Mouse (Mus musculus) R1 (cell line): Measurements from ENCODE around the gene Cherp.

Experiments
- DNase-seq: peaks from one replicate; pipeline ENCODE4 v3.0.0-alpha.2; 2018; ENCODE audit warnings: low read depth, low spot score

Gene Cherp

DNA sequence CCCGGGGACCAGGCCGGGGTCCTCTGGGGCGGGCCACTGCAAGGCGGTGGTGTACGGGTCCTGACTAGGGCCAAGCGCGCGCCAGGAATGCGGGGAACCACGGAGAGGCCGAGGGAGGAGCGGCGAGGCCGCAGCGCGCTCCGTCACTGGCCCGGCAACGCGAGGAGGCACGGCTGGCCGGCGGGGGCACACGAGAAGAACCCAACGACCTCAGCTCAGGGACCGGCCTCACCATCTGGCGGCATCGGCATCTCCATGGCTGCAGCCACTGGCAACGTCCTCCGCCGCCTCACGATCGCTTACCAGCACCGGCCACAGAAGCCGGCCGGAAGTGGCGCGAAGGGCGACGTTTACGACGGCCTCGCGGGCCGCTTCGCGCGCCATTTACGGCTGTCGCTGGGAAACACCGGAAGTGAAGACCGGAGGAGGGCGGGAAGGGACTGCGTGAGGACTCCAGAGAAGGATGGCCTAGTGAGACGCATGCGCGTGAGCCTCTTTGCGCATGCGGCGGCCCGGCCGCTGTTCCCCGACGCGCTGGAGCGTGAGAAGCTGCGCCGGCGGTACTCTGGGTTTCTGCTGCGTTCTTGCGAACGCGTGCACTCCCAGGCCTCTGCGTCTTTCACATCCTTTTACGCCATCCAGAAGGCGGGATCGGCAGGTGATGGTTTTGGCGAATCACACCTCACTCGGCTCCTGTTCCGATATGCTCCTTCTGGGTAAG lies at the start of gene Cherp:
Gene Cherp, minus strand, starts transcription at position 401 of the 721 bp plus-strand sequence.
- DNase-seq: peak; percentile 99

DNA sequence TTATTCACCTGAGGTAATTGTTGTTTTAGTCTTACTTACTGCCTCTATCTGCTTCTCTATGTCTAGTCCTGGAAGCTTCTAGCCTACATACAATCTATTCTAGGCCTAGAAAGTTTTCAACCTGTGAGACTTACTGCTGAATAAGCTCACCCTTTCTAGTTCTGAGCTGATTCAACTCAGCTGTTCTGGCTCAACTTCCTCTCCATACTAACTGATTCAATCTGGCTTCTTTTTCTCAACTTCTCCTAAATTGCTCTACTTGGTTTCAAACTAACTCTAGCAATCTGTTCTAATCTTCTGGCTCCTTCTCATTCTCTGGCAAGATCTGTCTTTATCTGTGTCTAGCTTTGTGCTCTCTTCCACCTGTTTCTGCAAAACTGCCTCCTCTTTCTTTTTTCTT lies 46.9 kb upstream of the Cherp start:
- DNase-seq: peak; percentile 72

DNA sequence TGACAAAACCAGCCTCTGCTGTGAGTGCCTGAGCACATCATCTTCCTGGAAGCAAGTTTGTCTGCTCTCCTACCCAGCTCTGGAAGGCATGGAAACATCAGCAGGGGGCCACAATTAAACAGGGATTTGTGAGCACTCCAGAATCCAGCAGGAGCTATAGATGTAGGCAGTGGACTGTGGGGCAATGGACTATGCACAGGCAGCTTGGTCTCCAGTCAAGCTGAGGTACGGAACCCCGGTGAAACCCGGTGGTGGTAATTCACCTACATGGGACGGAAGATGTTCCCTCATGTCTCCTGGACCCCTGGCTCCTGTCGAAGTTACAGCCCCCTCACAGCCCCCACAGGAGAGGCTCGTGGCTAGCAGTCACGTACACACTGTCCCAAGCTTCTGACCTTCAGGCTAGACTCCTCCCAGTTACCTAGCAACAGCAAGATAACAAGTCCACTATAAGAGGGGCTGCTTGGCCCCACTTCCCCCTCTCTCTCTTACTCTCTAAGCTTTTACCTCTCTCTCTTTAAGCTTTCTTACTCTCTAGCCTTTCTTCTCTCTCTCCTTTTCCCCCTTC lies 42.5 kb upstream of the Cherp start:
- DNase-seq: no peak

DNA sequence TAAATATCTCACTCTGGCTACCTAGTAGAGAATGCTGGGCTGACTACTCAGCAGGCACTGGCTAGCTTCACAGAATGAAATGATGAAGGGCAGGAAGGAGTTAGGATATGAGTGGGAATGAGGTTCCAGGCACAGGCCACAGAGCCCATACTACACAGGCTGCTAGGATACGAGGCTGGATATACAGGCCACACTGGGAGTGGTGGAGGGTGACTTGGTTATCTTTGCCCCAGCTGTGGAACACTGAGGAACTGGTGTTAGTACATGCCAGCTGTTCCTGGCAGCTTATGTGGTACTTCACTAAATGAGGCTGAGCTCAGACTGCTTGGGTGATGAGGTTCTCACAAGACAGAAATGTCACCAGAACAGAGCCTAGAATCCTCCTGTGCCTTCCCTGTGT lies 38.1 kb upstream of the Cherp start:
- DNase-seq: no peak

DNA sequence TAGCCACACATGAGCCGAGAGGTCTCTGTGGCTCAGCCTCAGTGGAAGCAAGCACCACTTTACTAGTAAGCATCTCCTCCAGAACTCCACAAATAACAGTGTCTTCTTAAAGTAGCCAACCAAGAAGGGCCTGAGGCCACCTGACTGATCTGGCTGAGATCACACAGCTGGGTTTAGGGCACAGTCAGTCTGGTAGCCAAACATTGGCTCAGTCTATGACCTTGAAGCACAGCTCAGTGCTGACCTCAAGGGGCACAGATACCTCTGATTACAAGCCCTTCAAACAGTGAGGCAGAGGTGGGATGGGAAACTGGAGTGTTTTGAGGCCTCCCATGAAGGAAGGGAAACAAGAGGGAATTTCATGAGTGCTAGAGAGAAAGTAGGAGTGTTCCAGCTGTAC lies 37.6 kb upstream of the Cherp start:
- no peak for DNase-seq

DNA sequence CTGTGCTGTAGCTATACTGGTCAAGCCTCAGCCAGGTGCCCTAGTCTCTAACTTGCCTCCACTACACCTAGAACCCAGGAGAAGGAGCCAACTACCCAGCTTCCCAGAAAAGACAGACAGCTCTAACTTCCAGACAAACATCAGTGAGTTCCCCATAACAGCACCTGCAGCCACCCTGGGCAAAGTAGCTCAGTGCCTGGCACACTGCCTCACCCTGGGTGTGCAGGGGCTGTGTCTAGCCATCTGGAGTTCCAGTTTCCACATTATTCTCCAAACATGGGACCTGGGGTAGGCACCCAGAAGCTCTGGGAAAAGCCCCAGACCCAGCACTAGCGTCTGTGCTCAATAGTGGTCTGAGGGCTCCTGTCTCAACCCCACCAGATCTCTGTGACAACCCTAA lies 32.5 kb upstream of the Cherp start:
- DNase-seq: no peak

DNA sequence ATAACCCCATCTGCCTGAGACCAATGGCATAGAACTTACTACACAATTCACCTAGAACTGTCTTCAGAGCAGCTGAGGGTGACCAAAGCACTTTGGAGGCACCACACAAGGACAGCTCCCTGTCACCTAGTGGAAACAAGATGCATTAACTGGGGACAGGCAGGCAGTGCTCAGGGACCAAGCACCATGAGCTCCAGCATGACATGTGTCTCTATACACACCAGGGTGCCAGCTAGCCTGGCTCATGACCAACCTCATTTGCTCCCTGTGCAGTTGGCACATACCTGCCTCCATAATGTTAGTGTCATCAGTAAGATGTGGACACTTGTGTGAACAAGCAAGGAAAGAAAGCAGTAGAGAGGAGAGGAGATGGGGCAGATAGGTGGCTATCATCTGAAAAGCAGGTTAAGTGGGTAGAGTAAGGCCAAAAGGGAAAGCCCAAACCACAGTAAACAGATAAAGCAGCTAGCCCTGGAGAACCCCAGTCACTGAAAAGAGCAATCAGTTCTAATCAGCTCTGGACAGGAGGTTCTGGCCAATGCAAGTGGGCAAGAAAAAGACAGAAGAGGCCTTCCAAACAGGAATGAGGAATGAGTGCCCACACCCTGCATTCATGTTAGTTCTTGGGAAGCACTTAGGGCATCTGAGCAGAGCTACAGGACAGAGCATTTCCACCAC lies 29.8 kb upstream of the Cherp start:
- DNase-seq: no peak

DNA sequence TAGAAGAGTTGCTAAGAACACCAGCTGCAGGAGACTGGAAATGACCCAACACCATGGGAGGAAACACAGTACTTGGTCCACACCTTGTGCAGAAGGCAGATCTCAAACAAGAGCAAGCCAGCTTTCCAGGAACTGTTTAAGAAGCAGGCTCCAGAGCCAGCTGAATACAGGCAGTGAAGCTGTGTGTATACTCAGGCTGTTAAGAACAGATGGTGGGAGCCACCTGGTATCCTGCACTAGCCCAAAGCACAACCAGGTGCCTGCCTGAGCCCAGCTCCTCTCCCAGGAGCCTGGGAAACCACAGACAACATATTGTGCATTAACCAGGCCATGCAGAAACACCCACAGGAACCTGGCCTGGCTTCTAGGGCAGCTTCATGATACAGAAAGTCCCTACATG lies 29.1 kb upstream of the Cherp start:
- no peak for DNase-seq

DNA sequence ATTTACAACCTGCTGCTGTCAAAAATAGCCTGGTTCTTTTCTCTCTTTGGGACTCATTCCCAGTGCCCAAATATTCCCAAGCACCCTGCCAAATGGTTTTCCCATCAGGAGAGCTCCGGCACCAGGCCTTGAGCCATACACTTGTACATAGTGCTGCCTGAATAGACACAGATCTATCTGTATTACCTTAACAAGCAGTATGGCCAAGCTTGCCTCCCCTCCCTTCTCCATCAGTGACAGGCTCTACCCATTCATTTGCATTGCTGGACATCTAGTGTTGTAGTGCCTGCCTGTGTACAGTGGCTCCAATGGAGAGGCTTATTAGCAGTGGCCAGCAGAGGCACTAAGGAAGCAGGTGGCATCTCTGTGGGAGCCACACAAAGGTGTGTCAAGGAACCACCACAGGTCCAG lies 25.5 kb upstream of the Cherp start:
- DNase-seq: peak; percentile 35

DNA sequence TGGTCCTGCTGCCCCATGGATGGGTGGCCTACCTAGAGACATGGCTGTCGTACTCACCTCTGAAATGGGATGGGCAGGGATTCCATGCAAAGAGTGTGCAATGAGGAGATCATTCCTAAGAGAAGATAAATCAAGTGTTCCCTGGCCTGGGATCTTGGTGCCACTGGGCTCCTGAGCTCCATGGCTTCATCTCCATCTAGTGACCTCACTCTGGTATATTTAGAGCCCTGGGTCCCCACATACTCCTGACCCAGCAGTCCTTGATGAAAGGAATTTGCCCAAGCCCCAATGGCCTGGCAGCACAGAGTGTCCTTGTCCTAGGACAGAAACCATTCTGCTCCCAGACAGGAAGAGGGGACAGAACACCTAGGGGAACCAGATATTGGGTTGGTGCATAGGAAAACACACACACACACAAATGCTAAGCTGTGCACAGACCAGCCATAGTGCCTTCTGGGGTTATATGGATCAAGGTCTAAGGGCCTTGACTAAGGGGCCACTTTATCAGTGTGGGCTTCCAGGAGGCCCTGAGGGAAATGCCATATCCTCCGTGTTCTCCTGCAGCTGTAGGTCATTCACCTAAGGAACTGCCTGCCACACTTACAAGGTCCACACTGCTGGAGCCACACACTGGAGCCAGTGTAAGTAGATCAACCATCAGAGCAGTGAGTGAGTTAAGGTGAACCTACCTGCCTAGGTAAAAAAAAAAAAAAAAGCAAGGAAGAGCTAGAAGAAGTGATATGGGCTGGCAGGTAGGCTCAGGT lies 24.7 kb upstream of the Cherp start:
- no peak for DNase-seq

DNA sequence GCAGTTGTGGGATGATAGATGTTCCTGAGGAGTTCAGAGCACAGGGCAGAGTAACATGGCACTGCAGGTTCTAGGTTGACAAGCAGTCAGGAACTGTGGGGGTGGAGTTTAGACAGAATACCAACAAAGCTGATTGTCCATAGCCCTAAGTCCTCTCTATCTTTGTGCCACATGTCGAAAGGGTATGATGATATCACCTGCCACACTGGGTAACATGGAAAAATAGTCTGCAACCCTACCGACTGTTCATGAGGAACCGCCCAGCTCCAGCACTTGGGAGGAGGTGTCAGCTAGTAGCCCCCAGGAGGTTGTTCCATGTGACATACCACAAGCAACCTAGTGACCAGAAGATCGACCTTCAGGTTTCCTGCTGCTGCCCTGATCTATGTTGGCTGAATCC lies 23.5 kb upstream of the Cherp start:
- no peak for DNase-seq

DNA sequence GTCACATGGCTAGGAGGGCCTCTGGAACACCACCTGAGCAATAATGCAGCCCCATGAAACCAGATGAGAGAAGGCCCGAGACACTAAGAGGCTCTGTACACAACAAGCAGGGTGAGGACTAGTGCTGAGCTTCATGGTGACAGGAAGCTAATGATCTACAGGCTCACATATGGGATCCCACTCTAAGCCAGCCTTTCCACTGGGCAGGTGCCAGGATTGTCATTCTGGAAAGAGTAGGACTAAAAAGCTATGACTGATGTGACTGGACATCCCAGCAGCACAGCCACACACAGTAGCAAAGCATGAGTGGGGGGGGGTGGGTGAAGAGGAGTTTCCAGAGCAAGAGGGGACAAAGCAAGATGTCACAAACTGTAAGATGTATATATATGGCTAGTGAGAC lies 22.9 kb upstream of the Cherp start:
- no peak for DNase-seq

DNA sequence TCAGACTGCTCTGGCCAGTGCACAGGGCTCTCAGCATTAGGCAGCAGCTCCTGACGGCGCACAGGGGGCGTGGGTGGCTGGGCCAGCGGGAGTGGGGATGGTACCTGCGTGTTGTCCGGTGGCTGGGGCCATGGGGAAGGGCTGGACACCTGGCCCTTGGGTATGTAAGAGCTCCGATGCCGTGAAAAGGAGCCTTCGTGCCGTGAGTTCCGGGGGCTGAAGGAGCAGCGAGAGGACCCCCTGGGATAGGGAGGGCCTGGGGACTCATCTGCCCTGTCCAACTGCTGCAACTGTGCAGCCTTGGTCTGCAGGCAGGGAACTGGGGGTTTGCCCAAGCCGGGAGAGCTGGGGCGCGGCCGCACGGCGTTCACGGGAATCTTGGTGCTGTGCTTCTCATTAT lies 21.2 kb upstream of the Cherp start:
- no peak for DNase-seq

DNA sequence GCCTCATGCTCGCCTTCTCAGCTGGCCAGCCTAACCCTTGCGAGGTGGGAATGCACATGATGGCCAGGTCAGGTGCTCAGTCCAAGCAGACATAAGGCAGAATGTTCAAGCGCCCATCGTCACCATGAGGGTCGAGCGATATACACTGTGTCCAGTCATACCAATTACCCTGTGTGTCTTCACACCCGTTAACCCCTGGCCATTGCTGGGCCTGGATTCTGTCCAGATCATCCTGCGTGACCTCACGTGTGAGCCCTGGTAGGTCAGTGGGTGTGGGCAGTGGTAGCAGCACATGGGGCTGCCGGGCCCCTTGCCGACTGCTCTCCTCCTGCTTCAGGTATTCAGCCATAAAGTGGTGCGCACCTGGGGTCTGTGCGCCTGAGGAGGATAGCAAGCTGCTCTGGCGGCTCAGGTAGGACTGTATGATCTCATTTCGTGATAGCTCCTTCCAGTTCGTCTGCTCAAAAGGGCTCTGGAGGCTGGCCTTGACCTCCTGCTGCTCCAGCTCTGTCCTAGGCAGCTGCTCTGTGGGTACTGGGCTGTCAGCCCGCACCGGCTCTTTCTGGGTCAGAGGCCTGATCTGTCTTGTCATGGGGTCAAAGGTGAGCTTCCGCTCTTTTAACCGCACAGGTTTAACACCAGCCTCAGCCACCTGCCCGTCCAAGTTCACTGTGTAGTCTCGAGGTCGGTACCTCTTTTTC lies 20.5 kb upstream of the Cherp start:
- peak; percentile 53 for DNase-seq

DNA sequence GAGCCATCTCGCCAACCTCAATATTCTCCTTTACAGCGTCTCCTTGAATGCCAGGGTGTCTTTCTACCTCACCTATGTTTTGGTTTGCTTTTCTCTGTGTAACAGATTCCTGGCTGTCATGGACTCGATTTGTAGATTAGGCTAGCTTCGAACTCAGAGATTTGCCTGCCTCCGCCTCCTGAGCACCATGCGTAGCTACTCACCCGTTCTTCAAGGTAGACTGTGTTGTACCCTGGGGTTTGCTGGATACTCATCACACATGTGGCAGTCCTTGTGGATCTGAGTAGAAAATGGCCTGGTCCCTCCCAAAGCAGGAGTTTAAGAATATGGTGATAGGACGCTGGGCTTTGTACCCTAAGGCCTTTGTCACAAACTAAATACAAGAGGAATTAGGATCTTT lies 18.4 kb upstream of the Cherp start:
- DNase-seq: no peak

DNA sequence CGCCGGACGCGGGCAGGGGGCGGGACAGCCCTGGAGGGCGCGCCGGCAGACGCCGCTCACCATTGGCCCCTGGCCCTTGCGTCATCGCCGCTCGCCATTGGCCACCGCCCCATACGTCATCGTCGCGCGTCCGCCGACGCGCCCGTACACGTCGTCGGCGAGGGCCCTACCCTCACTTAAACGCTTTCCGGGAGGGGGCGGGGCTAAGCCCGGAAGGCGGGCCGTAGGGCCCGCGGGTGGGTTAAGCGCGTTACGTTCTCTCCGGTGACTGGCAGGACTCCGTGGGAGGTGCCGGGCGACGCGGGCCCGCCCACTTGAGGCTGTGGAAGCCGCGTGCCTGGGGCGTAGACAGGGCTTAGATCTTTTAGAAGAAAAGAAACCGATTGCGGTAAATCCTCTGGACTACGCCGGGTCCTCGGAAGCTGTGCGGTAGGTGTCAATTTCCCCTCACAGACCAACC lies 17.6 kb upstream of the Cherp start:
- DNase-seq: peak; percentile 98

DNA sequence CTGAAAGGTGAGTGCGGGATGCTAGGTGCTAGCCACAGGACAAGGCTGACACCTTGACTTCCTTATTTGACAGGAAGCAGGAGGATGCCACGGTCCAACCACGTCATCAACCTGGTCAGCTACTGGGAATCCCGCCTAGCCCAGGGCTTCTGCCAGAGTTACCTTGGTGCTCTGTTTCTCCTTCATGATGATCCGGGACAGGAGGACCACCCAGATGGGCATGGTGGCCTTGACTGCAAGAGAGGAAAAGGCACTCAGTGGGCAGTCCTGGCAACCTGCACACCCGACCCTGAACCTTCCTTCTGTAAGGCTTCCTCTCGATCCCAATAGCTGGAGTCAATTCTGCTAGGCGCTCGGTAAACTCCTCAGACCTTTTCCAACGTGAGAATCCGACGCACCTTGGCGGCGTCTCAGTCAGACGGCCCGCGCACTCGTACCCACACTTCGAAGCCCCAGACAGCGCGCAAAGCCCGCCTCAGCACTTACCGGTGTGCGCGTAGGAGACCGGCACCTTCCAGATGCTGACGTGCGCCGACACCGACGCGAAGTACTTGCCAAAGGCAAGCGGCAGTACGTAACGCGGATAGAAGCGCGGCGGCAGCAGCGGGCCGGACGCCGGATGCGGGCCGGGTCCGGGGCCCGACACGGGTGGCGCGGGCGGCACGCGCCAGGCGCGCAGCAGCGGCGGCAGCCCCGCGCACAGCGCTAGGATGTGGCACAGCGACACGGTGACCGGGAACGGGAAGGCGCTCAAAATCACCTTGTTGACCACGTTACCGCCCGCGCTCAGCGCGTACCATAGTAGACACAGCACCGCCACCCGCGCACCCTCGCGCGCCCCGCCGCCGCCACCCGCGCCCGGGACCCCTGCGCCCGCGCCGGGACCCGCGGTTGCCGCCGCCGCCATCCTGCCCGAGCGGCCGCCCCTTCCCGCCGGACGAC lies 16.9 kb upstream of the Cherp start, which contains the start of gene Slc35e1:
Gene Slc35e1, minus strand, starts transcription at position 935 of the 942 bp plus-strand sequence.
- peak; percentile 57 for DNase-seq

DNA sequence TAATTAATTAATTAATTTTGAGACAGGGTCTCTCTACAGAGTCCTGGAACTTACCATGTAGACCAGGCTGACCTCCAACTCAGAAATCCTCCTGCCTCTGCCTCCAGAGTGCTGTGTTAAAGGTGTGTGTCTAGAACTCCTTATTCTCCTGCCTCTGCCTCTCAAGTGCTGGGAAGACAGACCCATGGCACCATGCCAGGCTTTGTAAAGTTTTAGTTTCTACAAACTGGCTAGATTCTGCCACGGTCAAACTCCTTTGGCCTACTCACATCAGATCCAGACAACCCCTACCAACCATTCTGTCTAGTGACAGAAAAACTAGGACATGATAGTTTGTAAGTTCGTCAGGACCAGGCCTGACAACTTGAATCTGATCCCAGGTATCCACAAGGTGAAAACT lies 16.0 kb upstream of the Cherp start:
- DNase-seq: no peak

DNA sequence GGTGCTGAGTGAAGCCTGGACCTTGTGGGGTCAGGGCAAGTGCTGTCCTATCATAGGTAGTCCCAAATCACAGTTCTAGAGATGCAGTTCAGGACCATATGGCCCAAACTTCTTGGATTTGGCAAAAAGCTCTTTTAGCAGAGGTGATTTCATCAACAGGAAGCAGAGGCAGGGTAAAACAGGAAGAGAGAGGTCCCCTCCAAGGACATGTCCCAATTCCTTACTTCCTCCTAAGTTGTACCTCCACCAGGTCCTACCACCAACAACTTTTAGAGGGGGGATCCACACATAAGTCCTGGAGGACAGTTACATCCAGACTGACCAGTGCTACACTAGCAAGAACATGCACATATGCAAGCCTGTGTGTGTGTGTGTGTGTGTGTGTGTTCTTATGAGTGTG lies 12.0 kb upstream of the Cherp start:
- DNase-seq: no peak

DNA sequence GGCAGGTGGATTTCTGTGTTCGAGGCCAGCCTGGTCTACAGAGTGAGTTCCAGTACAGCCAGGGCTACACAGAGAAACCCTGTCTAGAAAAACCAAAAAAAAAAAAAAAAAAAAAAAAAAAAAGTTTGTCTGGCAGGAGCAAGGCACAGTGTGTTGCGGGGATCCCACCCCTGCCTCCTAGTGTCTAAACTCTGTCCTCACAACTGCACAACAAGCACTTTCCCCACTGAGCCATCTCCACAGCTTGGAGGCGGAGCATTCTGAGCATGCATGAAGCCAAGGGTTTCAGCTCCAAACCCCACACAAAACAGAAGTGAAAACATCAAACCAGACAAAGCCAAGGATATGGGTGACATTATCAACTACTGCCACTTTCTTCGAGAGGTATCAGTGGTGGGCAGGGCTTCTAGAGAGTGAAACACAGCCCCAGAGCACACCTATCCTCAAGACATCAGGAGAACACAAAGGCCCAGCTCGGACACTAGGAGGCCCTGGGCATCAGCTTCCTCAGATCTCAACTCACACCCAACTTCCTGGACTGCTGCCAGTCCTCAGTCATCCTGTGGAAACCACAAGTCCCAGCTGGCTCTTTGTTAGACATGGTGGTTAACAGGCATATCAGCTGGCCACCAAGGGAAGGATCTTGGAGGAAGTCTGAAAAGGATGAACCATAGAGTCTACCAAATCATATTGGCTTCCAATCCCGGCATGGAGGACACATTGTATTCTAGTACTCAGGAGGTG lies 10.6 kb upstream of the Cherp start:
- DNase-seq: peak; percentile 58
